Mouse (Mus musculus): ENCODE measurements around the gene Anapc13. TPM values are rescaled to one million over a fixed set of nuclear protein-coding genes. Genes with fewer than 3 reads are reported as not detected.

The Anapc13 gene
- total RNA-seq, 2 experiments from 2014 or later = 280 to 292 TPM

Other genes with a start within 250 kb of the Anapc13 start
- 10 to 100 TPM in 1 of 2 experiments, 1 to 10 TPM in 1; 9.3 to 10.4 TPM for gene Ky, start 120.5 kb upstream of the Anapc13 start, total RNA-seq (2021)
- 10 to 100 TPM; 42.4 to 47.6 TPM for gene Cep63, start 238 bp downstream of the Anapc13 start, total RNA-seq (2021)
- gene Amotl2, start 90.4 kb downstream of the Anapc13 start, total RNA-seq (2021) = 10 to 100 TPM; 90.0 to 91.6 TPM
- 10 to 100 TPM; 55.2 to 57.8 TPM for gene Ryk, start 208.6 kb downstream of the Anapc13 start, total RNA-seq (2021)